Mouse (Mus musculus) left cerebral cortex, adult 11 months (tissue): ENCODE data around the gene Mllt3.

Source experiments
- DNase-seq: peaks from one replicate; pipeline ENCODE4 v3.0.0; 2022; ENCODE audit warnings: low spot score

The Mllt3 gene

DNA sequence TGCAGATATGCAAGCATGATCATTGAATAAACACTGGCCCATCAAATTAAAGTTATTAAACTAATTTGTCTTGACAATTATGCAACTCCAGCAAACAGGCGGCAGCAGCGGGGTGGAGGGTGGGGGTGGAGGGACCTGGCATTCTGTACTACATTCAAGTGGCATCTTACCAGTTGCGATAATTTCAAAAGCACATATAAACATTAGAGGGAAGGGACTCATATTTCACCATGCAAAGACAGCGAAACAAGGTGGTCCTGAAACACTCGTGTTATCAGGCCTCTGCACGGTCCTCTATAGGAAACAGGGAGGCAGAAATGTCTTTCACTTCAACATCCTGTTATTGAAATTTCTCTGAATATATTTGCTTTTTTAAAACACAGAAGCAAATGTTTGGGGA lies 210.0 kb downstream of the Mllt3 start:
- DNase-seq = no peak

DNA sequence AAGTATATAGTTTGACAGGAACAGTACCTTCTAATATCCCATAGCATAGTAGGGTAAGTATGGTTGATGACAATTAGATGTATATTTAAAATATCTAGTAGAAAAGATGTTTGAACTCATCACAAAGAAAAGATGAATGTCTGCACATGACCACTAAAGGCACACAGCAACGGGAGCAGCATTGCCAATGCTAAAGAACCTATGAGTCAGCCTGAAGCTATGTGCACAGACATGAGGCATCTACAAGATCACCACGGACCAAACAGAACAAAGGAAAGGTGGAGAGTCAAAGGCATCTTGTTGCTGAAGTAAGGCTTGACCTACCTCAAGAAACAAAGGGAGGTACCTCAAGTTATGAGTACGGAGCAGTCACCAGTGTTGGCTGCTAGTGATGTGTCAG lies 212.3 kb downstream of the Mllt3 start:
- DNase-seq = no peak

DNA sequence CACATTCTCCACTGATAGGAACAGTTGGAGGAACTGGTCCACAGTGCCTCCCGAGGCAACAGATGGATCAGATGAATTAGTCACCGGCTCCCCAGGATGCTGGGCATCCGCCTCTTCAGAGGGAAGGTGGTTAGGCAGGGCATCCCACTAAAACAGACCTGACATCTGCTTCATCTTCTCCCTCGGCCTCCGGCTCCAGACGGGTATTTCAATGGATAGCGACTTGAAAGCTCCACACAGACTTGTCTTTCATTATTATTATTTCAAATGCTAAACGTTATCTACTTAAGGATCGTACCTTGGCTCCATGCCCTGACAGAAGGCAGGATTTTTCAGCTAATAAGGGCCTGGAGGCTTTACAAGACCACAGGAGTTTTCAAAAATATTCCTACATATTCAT lies 214.0 kb downstream of the Mllt3 start:
- no peak for DNase-seq

DNA sequence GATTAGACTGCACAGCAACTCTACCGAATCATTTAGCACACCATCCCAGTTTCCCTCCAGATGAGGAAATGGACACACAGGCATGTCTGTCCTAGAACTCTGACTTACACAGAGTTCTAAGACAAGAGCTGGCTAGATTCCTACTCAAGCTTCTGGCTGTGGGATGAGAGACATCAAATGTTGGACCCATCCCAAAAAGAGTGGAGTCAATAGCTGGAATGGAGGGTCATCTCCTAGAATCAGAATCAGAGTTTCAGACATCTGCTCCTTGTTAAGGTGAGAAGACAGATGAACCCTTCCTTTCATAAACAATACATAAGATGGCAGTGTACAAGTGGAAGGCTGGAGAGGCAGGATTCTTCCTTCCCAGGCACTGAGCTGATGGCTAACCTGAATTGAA lies 214.9 kb downstream of the Mllt3 start:
- no peak for DNase-seq

DNA sequence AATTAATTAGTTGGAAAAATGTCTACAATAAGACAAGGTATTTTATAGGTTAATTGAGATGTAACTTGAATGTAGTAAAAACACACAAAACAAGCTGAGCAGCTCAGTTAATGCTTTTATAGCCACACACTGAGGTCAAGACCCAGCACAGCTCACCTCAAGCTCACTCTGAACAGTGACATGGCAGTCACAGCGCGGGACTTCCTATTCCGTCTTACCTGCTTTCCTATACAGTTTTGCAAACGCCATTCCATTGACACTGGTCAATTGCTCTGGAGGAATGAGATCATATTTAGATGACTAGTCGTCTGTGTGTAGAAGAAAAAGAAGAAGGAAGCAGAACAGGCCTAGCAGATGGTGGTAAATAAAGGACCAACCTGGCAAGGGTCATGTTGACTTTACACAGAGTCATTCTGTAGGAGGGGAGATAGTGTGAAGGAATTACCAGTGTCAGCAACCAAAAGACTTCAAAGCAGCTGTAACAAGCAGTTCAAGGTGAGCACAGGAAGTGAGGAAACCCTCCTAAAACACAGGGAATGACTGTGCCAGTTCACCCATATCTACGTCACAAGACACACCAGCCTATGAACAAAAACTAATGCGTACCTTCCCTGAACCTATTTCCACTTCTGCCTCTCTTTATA lies 217.6 kb downstream of the Mllt3 start:
- no peak for DNase-seq

DNA sequence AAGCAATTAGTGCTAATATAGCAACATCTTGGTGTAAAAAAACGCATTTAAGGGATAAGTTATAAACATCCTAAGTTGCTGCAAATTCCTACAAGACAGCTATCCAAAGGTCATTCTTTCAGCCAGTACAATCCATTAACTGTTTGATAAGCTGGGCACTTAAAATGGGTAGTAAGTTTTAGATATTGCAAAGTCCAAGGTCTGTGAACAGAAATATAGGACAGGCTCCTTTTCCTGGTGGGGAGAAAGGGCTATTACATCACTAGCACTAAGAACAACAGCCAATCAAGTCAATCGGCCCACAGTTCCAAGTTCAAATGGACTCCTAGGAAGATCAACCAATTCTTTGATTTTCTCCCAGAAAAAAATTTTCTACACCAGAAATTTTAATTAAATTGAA lies 221.3 kb downstream of the Mllt3 start:
- DNase-seq = no peak

DNA sequence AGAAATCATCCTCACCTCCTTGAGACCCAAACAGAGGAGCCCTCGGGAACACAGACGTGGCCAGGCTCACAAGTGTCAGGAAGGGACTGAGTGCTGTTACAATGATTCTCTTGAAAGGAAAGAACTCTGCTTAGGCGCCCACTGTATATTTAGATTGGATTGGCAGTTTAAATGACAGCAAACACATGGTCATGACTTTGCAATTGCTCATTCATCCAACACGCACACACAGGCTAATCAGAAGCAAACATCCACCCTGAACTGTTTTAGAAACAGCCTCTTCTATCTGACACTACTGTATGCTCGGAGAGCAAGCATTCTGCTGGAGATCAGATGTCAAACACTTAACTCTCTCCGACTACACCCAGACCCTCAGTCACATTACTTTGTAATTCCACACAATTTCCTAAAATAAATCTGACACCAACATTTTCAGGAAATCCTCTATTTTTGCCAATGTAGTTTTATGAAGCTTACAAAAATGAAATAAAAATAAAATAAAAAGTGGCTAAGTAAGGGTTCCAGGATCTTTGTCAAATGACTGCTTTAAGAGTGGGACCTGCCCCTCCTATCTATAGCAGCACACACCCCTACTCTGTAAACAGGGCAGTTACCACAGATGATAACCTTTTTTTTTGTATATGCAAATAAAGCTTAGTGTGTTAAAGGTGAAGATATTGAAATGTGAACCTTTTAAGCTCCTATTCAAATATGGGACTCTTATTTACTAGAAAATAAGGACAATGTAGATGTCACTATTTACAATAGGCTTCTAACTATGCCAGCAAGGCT lies 226.8 kb downstream of the Mllt3 start:
- no peak for DNase-seq

DNA sequence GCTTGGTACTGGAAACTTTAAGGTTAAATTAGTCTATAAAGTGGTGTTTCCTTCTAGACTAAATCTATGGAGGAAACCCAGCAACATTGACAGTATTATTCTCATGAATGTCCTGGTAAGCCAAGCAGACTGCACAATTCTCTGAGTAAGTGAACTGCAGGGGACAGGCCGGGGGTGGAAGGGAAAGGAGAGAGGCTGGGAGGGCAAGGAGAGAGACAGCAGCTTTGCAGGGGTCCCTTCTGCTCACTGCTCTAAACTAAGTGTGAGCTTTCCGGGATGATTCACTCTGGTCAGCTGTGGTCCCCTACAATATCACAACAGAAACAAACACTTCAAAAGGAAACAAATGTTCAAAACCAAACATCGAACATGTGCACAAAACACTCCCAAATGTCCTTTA lies 228.6 kb downstream of the Mllt3 start:
- no peak for DNase-seq

DNA sequence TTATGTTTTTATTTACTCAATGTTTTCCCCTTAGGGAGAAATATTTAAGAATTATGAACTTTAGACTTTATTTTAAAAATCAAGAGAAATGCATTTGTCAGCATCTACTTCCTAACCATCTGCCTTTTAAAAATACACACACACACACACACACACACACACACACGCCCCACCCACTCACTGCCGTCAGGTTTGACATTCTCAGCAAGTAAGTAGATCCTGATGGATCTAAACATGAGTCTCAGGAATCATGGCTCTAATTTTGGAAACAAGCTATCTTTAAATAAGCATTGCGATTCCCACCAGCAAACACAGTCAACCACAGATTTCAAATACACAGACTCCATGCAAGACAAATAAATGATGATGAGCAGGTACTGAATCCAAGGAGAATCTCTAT lies 229.9 kb downstream of the Mllt3 start:
- DNase-seq = no peak

DNA sequence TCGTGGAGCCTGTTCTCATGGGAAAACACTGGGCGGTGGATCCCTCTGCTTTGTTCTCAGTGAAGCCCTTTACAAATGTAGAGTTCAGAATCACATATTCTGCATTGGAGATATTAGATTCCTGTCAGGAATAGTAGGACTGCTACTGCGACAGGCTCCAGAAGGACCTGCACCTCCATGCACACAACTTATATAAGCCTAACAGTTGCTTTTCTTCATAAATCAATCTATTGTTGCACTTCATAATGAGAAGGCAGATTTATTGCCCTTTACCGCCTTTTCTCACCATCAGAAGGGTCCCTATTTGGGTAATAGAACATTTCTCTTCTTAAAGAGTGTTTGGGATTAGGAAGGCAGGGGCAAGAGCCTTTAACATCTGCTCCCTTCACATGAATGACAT lies 231.0 kb downstream of the Mllt3 start:
- no peak for DNase-seq

DNA sequence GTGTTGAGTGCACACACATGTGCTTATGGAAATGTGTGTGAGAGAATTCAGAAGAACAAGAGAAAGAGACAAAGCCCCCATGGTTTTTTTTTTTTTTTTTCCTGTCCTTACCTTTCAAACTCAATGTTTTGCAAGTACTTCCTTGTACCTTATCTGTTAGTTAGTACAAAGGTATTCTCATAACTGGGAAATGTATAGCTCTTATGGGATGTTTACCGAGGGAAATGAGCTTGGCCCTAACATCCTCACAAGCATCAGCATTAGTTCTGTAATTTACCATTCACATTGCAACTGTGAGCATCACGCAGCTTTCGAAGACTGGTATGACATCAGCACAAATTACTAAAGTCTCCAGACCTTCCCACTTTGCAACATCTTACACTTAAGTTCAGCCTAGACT lies 231.8 kb downstream of the Mllt3 start:
- no peak for DNase-seq

DNA sequence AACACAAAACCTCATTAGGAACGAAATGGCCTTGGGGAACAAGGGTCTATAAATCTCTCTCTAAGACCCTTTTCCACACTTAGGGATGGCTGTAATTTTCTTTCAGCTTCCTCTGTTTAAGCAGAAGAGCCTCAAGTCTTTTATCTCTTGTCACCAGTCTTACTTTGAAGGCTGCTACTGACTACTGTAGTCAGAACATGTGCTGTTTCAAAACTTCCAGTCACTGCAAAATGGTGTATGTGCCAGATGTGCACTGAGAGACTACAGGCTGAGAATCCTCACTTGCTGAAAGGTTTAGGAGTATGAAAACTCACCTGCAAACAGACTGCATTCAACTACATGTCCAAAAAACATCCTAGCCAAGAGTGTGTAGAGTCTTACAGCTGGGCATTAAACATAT lies 232.9 kb downstream of the Mllt3 start:
- DNase-seq = no peak

DNA sequence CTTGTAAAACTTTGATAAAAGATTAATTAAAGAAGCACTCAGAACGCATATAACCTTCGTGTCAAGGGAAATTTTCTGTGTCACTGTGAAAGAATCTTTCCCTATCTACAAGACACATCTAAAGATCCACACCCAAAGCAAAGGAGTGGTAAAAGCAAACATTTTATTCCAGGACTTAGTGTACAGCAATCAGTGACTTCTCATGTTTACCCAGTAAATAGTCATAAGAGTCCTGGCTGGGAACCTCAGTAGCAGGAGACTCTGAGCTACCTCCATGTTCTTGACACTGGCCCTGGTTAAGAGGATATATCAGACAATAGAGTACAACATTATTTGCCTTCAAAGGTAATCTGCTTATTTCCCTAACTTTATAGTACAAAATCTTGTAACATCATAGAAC lies 233.7 kb downstream of the Mllt3 start:
- no peak for DNase-seq

DNA sequence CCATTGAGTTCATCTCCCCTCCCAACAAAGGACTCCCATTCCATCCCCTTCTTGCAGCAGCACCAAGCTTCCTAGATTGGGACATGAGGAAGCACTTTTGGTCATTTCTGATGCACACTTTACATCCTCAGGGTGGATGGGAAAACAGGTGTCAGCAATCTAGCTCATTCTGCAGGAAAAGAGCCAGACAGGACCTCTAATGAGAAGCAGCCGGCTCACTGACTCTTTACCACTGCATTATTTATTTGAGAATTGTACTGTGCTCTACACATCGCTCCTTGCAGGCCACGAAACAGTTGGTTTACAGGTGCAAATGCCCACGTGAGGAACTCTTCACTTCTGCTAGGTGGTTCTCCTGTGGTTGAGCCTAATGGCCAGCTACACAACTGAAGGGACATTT lies 237.9 kb downstream of the Mllt3 start:
- DNase-seq = no peak

DNA sequence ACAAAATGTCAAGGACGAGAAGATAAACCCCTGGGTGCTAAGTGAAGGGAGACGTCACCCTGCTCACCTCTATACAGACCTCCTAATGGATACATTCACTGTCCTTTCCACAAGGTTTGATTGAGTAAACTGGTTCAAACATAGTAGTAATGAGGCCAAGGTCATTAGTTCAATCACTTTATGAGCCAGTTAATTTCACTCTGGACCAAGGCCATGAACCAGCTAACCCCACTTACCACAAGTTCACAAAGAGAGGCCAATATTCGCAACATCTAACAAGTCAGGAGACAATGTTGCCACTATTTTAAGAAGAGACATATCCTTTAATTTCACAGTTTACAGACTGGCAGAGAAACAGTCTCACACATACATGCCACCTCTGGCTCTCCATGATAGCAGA lies 238.9 kb downstream of the Mllt3 start:
- DNase-seq = no peak

DNA sequence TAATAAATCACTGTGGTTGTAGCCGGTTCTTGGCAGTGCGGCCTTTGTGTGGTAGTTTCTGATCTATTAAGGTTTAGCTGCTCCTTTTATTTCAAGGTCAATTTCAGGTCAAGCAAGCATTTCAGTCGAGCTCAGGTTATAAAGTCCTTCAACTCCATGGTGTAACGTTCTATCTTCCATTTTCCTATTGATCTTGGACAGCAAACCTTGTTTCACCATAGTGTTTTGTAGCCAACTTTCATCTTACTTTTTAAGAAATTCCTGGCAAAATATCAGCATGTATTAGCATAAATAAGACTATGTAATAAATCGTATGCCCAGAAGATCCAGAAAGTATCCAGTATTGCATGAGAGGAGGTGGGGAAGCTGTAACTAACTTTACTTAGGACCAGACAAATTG lies 240.7 kb downstream of the Mllt3 start:
- no peak for DNase-seq

DNA sequence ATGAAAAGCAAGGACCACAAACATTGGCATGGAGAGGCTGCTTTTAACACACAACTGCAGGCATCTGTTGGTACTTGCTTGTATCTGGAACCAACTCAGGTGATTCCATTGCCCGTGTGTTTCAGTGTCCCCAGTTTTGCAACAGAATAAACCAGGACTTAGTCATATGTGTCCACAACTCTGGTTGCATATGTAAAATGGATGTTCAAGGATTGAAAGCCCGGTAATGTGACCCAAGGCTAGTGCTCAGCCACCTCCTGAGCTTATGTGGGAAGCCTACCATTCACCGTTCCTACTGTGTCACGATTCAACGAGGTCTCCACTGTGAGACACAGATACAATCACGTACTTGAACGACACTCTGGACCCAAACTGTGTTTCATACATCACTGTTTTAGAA lies 243.7 kb downstream of the Mllt3 start:
- DNase-seq = no peak

DNA sequence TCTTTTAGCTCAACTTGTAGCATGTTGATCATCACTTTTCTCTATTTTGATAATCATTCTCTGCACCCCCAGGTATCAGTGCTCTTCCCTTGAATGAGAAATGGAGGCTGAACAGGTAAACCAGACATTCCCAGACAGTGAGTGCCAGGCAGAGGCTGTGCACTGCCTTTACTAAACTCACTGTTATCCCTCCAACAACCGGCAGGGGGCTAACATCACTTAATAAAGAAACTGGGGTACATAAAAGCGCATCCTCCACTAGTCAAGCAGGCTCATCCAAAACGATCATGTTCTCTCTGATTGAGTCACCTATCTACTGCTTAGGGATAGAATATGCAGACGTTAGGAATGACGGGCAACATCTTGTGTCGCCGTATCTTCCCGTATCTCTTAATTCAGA lies 244.5 kb downstream of the Mllt3 start:
- DNase-seq = no peak

DNA sequence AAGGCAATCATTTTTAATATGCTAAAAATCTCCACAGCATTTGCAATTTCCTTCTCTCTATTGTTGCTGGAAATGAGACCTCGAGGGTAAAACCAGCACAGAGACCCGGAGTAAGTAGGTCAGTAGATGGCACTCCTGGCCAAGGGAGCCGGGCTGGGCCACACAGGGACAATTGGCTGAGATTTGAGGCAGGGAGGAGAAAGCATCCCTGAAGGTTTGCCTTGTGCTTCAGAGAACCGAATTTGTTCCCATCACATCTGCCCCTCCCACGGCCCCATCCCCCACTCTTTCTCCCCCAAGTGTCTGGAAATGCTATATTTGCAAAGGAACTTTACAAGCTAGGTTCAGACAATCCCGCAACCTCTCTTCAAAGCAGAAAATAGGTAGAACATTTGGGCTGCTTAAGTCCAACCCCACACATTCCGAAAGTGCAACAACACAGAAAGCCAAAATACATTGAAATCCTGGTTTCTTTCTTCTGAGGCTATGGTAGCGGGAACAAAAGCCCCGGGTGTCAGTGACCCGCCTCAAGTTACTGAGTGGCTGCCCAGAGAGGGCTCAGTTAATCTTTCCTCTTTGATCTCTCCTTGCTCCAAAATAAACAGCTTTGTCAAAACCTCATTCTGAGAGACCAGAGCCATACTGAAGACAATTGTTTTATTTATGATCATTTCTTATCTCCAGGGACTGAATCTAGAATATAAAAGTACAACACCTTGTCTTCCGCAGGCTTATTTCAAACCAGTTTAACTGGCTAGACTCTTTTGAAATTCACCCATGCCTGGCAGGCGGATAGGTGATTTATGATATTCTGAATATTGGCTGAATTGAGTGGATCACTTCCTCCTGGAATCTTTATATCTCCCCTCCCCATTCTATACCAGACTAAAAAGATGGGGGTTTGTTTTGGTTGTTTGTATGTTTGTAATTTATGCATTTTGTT lies 247.8 kb downstream of the Mllt3 start:
- peak; percentile 23 for DNase-seq

DNA sequence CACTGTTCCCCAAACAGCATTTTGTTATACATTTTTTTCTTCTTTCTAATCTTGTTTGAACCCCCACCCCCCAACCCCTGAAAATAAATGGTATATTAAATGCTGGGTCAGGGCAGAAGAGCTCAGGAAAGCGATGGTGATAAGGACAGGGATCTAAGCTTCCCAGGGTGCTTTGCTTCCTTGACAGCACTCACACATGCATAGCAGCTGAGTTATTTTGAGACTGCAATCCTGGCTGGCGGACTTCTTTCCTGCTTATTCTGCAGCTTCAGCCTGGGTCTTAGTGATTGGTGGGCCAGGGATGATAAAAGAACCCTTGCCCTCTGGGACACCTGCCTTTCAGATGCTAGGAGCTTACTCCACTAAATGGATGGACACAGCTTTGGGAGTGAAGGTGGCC lies 249.4 kb downstream of the Mllt3 start:
- DNase-seq = no peak

DNA sequence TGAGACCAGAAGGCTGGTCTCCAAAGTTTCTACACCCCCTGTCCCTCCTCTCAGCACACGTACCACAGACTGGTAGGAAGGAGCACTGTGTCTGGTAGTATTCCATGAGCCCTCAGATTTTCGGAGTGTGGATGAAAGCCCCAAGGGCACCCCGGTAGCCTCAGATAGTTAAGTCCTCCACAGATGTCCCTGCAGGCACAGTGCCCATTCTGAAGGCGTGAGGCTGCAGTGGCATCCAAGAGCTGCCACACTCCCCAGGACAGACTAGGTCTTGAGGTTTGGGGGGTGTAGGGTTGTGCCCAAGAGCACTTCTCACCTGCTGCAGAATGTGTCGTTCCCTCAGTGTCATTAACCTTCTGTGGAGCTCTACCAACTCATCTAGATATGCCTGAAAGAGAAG lies 251.2 kb downstream of the Mllt3 start:
- no peak for DNase-seq

DNA sequence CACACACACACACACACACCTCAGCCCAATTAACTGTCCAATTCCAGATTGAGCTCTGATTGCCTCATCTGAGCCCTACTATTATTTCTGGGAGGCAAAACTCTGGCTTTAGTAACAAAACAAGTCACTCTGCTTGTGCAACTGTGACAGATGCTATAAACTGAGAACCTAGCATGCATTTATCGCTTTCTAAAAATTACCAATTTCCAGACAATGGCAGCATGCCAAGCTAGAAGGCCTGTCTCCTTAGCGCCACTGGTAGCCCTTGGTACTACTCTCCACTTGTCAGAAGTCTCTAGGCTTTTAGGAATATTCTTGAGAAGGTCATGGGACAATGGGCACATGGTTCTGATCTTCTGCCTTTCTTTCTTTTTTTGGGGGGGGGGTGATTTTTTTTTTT lies 257.4 kb downstream of the Mllt3 start:
- no peak for DNase-seq

DNA sequence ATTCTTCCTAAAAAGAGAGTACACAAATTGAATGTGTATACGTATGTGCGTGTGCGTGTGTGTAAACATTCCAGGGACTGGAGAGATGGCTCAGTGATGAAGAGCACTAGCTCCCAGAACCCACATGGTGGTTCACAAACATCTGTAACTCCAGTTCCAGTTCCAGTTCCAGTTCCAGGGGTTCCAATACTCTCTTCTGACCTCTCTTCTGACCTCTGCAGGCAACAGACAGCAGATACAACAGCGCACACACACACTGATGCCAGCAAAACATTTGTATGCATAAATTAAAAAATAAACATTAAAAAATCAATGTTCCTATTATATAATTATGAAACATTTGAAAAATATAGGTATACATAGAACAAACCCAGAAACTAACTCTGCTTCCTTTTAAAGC lies 258.6 kb downstream of the Mllt3 start:
- DNase-seq = no peak
